Mouse (Mus musculus): Measurements from ENCODE around the gene Adora1. TPM values are rescaled to one million over a fixed set of nuclear protein-coding genes. Genes with fewer than 3 reads are reported as not detected.
A peak's percentile ranks its signal among the peaks of the same experiment; 100 is the strongest.

Adora1 gene
- total and polyA plus RNA-seq, 3 experiments: not detected

- peaks cover 0 to 3% of the 10 kb centered on the region in 2 experiments; a peak in 3 of 4 replicates for H3K27me3 ChIP-seq (ENCODE audit: control insufficient read depth in 1 of 2, insufficient read depth in 2 of 2, low read length in 2 of 2)
- H3K79me2 ChIP-seq (ENCODE audit: control insufficient read depth, insufficient read depth, low read length, poor library complexity): no peaks in the 10 kb centered on the region
- H3K9me3 ChIP-seq (replicated peaks; ENCODE audit: insufficient read depth, low read length): no peaks in the 10 kb centered on the region
- TF ChIP-seq USF1 (IDR thresholded peaks at IDR 0.05; ENCODE audit: low read depth, low read length): no peak
- peaks cover 3 to 20% of the 10 kb centered on the region in 2 experiments; a peak in 3 of 4 replicates for H3K4me1 ChIP-seq (ENCODE audit: control insufficient read depth in 1 of 2, insufficient read depth in 2 of 2, low read length in 2 of 2)
- H3K4me3 ChIP-seq (ENCODE audit: control insufficient read depth in 1 of 2, insufficient read depth in 1 of 2, low read depth in 2 of 2, low read length in 2 of 2): no peak overlapping the region
- peaks cover 0 to 3% of the 10 kb centered on the region in 2 experiments; a peak in 1 of 4 replicates for H3K36me3 ChIP-seq (ENCODE audit: control insufficient read depth in 1 of 2, insufficient read depth in 2 of 2, low read length in 2 of 2)
- H3K27ac ChIP-seq (ENCODE audit: control insufficient read depth, low read depth, low read length): no peak overlapping the region
- no peak overlapping the region for H3K9ac ChIP-seq (ENCODE audit: control insufficient read depth, low read depth, low read length, poor library complexity, severe bottlenecking)
- no peak for DNase-seq (ENCODE audit: low read depth, low spot score)
Observed at GRCm38 (mm10) chr1:134233681-134234454, 1.4 kb downstream of the Adora1 start.

GRCm38 (mm10) chr1:134232778-134233531 is 2.3 kb downstream of the Adora1 start:
- Histone ChIP-seq H3K9me3 (replicated peaks; ENCODE audit: insufficient read depth, low read length) (no peaks in the 10 kb centered on the region), H3K36me3 (ENCODE audit: control insufficient read depth in 1 of 2, insufficient read depth in 2 of 2, low read length in 2 of 2) (peaks cover 0 to 3% of the 10 kb centered on the region in 2 experiments; a peak in 1 of 4 replicates), H3K79me2 (ENCODE audit: control insufficient read depth, insufficient read depth, low read length, poor library complexity) (no peaks in the 10 kb centered on the region), H3K27ac (ENCODE audit: control insufficient read depth, low read depth, low read length) (0 out of 2 replicates have a peak overlapping the region, but pooled peaks have one; percentile 24), H3K27me3 (ENCODE audit: control insufficient read depth in 1 of 2, insufficient read depth in 2 of 2, low read length in 2 of 2) (peaks cover 0 to 7% of the 10 kb centered on the region in 2 experiments; a peak in 3 of 4 replicates), H3K4me3 (ENCODE audit: control insufficient read depth in 1 of 2, insufficient read depth in 1 of 2, low read depth in 2 of 2, low read length in 2 of 2) (0 out of 4 replicates have a peak overlapping the region, but pooled peaks of 1 of the 2 experiments have one; percentile 8), H3K9ac (ENCODE audit: control insufficient read depth, low read depth, low read length, poor library complexity, severe bottlenecking) (peak overlapping the region; percentile 17; the same call in 1 of the 2 replicates), H3K4me1 (ENCODE audit: control insufficient read depth in 1 of 2, insufficient read depth in 2 of 2, low read length in 2 of 2) (peaks cover 3 to 20% of the 10 kb centered on the region in 2 experiments; a peak in 3 of 4 replicates)
- TF ChIP-seq CTCF (IDR thresholded peaks at IDR 0.05 in 2 of 3, conservative IDR thresholded peaks at IDR 0.05 in 1 of 3; ENCODE audit: control insufficient read depth in 1 of 3, insufficient read depth in 1 of 3, low read depth in 2 of 3, low read length in 3 of 3, poor library complexity in 1 of 3, severe bottlenecking in 1 of 3): no peak
- no peak for TF ChIP-seq MAZ (IDR thresholded peaks at IDR 0.05; ENCODE audit: low read depth, low read length)
- peak; percentile 57 to 67 for TF ChIP-seq EP300 (IDR thresholded peaks at IDR 0.05; ENCODE audit: low read depth in 1 of 2, low read length in 2 of 2)
- peak; percentile 39 for TF ChIP-seq TAL1 (IDR thresholded peaks at IDR 0.05; ENCODE audit: low read length)
- no peak for TF ChIP-seq HCFC1 (IDR thresholded peaks at IDR 0.05; ENCODE audit: low read depth, low read length)
- peak; percentile 59 for TF ChIP-seq TCF12 (IDR thresholded peaks at IDR 0.05; ENCODE audit: low read depth, low read length)
- peak; percentile 27; the same call in 1 of the 2 replicates for TF ChIP-seq GATA1 (IDR thresholded peaks at IDR 0.05; ENCODE audit: low read depth, low read length)
- TF ChIP-seq ELF1 (IDR thresholded peaks at IDR 0.05; ENCODE audit: low read depth, low read length): 0 out of 2 replicates have a peak, but pooled peaks have one; percentile 23
- TF ChIP-seq ETS1 (IDR thresholded peaks at IDR 0.05; ENCODE audit: low read depth, low read length): peak; percentile 41; the same call in 1 of the 2 replicates
- TF ChIP-seq BHLHE40 (IDR thresholded peaks at IDR 0.05; ENCODE audit: borderline replicate concordance, low read depth, low read length): peak; percentile 92
- TF ChIP-seq GABPA (IDR thresholded peaks at IDR 0.05; ENCODE audit: low read depth, low read length): no peak
- DNase-seq (ENCODE audit: low read depth, low spot score): peak; percentile 79
